Mouse (Mus musculus) G1E (cell line): ENCODE measurements around the gene Plbd2. TPM values are rescaled to one million over a fixed set of nuclear protein-coding genes. Genes with fewer than 3 reads are reported as not detected.

Experiments
- ATAC-seq: 2 replicates; pipeline ENCODE4 v1.8.0; 2016; ENCODE audit warnings: mild to moderate bottlenecking; ENCODE audit not compliant: insufficient number of reproducible peaks, poor library complexity, low FRiP score, severe bottlenecking; ENCODE audit errors: extremely low read depth
- DNase-seq: peaks from one replicate; pipeline ENCODE4 v3.0.0; 2012; ENCODE audit warnings: low spot score
- H3K27me3 ChIP-seq: 2 replicates; pipeline ENCODE4 v1.6.1; 2012; ENCODE audit warnings: mild to moderate bottlenecking, low read length, inconsistent platforms; ENCODE audit not compliant: insufficient read depth
- H3K36me3 ChIP-seq: replicated peaks from 2 replicates; pipeline ENCODE3; 2012; ENCODE audit warnings: mild to moderate bottlenecking, inconsistent platforms
- H3K4me1 ChIP-seq: 2 replicates; pipeline ENCODE4 v1.6.1; 2012; ENCODE audit warnings: low read depth, low read length, inconsistent platforms, mixed read lengths; ENCODE audit not compliant: insufficient read depth
- H3K4me3 ChIP-seq: 2 replicates; pipeline ENCODE4 v1.5.1; 2012; ENCODE audit warnings: low read depth, mild to moderate bottlenecking, inconsistent platforms, low read length, moderate library complexity, mixed read lengths
- H3K9me3 ChIP-seq: replicated peaks from 2 replicates; pipeline ENCODE4 v1.6.1; 2012; ENCODE audit warnings: inconsistent platforms
- CTCF ChIP-seq: IDR thresholded peaks from 2 replicates; pipeline ENCODE4 v1.5.1; 2012; ENCODE audit warnings: low read depth, low read length, inconsistent platforms, mixed read lengths
- GATA1 ChIP-seq: IDR thresholded peaks from 2 replicates; pipeline ENCODE4 v1.6.1; 2012; ENCODE audit warnings: borderline replicate concordance, low read length, inconsistent platforms, mixed read lengths
- GATA2 ChIP-seq: IDR thresholded peaks from 2 replicates; pipeline ENCODE4 v1.6.1; 2012; ENCODE audit warnings: low read depth, low read length, inconsistent platforms, borderline replicate concordance
- POLR2AphosphoS5 ChIP-seq: IDR thresholded peaks from 2 replicates; pipeline ENCODE4 v1.6.1; 2012; ENCODE audit warnings: low read depth, low read length, inconsistent platforms; ENCODE audit not compliant: insufficient replicate concordance
- TAL1 ChIP-seq: conservative IDR thresholded peaks from 2 replicates; pipeline ENCODE4 v1.6.1; 2012; ENCODE audit warnings: low read depth, low read length, inconsistent platforms, mixed read lengths
- polyA plus RNA-seq: library from polyadenylated mRNA; stranded (reverse); fragments of >175 nt; gene quantifications from 2 replicates; pipeline ENCODE4 v1.2.3, GENCODE M21; 2012
- total RNA-seq, 2 experiments: library from RNA; stranded (forward) in 1 of 2; stranded (reverse) in 1 of 2; fragments of 200-1000 nt in 1 of 2; fragments of >200 nt in 1 of 2; fragmentation: Nextera tagmentation in 1 of 2; gene quantifications; 2 replicates each; pipeline ENCODE4 v1.2.3; 2014 to 2017

Gene Plbd2
- total and polyA plus RNA-seq, 3 experiments: 8.7 to 26.1 (median 13.2) TPM

GRCm38 (mm10) chr5:120475861-120476260 lies 27.6 kb downstream of the Plbd2 start:
- Histone ChIP-seq H3K36me3 (no peaks in the 10 kb centered on the region), H3K9me3 (no peaks in the 10 kb centered on the region), H3K4me3 (no peak overlapping the region), H3K27me3 (peaks cover 35% of the 10 kb centered on the region), H3K4me1 (no peaks in the 10 kb centered on the region)
- TF ChIP-seq POLR2AphosphoS5 (no peak), CTCF (no peak), GATA1 (no peak), GATA2 (no peak), TAL1 (no peak)
- no peak for DNase-seq
- ATAC-seq: no peak

- no peaks in the 10 kb centered on the region for H3K4me1 ChIP-seq
- ATAC-seq: no peak
- TF ChIP-seq GATA2 (no peak), TAL1 (no peak), POLR2AphosphoS5 (no peak), CTCF (no peak), GATA1 (no peak)
- no peaks in the 10 kb centered on the region for H3K36me3 ChIP-seq
- H3K9me3 ChIP-seq: no peaks in the 10 kb centered on the region
- no peak for DNase-seq
- H3K4me3 ChIP-seq: no peak overlapping the region
- H3K27me3 ChIP-seq: peaks cover 33% of the 10 kb centered on the region
These were observed 30.1 kb downstream of the Plbd2 start for GRCm38 (mm10) chr5:120473361-120473760.

- DNase-seq (no peak), ATAC-seq (no peak)
- Histone ChIP-seq H3K36me3 (no peaks in the 10 kb centered on the region), H3K9me3 (no peaks in the 10 kb centered on the region), H3K4me1 (no peaks in the 10 kb centered on the region), H3K4me3 (no peak within 1 kb of the TSS), H3K27me3 (peaks cover 31% of the 10 kb centered on the region)
- no peak for TF ChIP-seq GATA2
- TF ChIP-seq CTCF: no peak
- TF ChIP-seq POLR2AphosphoS5: no peak
These were observed 30.7 kb downstream of the Plbd2 start, which contains the start of gene Sdsl for GRCm38 (mm10) chr5:120472770-120473169. Gene Sdsl (minus strand): TSS chr5:120472810.

DNA sequence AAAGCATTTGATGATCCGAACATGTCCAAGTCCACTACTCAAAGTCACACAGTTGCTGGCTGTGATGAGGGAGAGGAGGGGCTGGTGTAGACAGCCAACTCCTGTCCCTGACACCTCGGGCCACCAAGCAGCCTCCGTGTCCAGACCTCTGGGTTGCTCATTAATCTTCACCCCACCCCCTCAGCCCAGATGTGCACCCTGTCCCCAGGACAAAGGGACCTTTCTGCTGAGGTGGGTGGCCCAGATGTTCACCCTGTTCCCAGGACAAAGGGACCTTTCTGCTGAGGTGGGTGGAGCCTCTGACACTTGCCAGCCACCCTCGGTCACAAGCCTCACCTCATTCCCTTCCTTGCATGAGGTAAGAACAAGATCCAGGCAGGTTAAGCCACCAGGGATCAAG lies 31.9 kb downstream of the Plbd2 start:
- Histone ChIP-seq H3K4me3 (no peak overlapping the region), H3K4me1 (0 out of 2 replicates have a peak, but pooled peaks cover 2% of the 10 kb centered on the region), H3K27me3 (peaks cover 28% of the 10 kb centered on the region), H3K36me3 (no peaks in the 10 kb centered on the region), H3K9me3 (no peaks in the 10 kb centered on the region)
- ATAC-seq: no peak
- TF ChIP-seq GATA2 (no peak), GATA1 (no peak), CTCF (no peak), TAL1 (no peak), POLR2AphosphoS5 (no peak)
- DNase-seq: no peak

DNA sequence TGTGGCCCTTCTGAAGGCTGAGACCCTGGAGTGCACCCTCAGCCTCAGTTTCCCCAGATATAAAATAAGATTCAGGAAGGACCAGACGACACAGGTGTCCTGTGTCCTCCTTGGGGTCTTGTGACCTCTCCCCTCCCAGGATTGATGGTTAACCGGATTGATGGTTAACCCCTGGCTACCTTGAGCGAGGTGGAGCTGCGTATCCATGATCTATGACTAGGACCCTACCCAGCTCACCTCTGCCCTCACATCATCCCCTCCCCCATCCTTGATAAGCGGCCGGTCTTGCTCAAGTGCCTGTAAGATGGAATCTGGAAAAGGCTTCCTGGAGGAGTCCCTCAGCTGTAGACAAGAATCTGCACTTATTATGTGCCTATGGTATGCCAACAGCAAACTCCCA lies 34.6 kb downstream of the Plbd2 start:
- Histone ChIP-seq H3K27me3 (peaks cover 16% of the 10 kb centered on the region), H3K4me3 (no peak overlapping the region), H3K9me3 (peaks cover 3% of the 10 kb centered on the region; the same call in 1 of the 2 replicates), H3K4me1 (0 out of 2 replicates have a peak, but pooled peaks cover 2% of the 10 kb centered on the region), H3K36me3 (no peaks in the 10 kb centered on the region)
- TF ChIP-seq CTCF (no peak), GATA1 (no peak), POLR2AphosphoS5 (no peak)
- DNase-seq (no peak), ATAC-seq (no peak)

DNA sequence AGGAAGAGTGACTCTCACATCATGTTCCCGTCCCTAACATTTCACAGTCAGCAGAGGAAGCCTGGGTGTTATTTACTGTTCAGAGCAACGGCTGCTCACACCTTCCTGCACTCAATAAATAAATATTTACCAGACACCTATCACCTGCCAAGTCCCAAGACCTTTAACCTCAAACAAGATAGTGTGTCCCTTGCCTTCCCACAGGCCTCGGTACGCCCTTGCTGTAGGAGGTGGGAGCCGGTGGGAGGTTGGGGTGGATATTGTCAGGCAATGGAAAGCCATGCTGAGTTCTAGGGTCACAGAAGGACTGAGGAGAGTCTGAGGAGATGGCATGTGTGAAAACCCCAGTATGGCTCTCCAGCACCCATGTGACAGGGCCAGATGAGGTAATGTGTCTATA lies 35.1 kb downstream of the Plbd2 start:
- Histone ChIP-seq H3K27me3 (peaks cover 12% of the 10 kb centered on the region), H3K4me3 (no peak overlapping the region)
- ATAC-seq: no peak

GRCm38 (mm10) chr5:120467026-120467425 lies 36.4 kb downstream of the Plbd2 start:
- peaks cover 3% of the 10 kb centered on the region; the same call in 1 of the 2 replicates for H3K9me3 ChIP-seq
- no peaks in the 10 kb centered on the region for H3K36me3 ChIP-seq
- no peak for ATAC-seq
- DNase-seq: no peak
- TF ChIP-seq TAL1: no peak
- no peak for TF ChIP-seq POLR2AphosphoS5
- TF ChIP-seq GATA2: no peak
- H3K27me3 ChIP-seq: peaks cover 7% of the 10 kb centered on the region
- 0 out of 2 replicates have a peak, but pooled peaks cover 2% of the 10 kb centered on the region for H3K4me1 ChIP-seq
- no peak overlapping the region; the same call in 1 of the 2 replicates for H3K4me3 ChIP-seq

More for the DNA sequence above, 35.1 kb downstream of the Plbd2 start:
- TF ChIP-seq TAL1: no peak
- TF ChIP-seq POLR2AphosphoS5: no peak
- TF ChIP-seq GATA2: no peak
- TF ChIP-seq CTCF: no peak
- no peak for TF ChIP-seq GATA1
- Histone ChIP-seq H3K4me1 (0 out of 2 replicates have a peak, but pooled peaks cover 2% of the 10 kb centered on the region), H3K9me3 (peaks cover 3% of the 10 kb centered on the region; the same call in 1 of the 2 replicates), H3K36me3 (no peaks in the 10 kb centered on the region)
- no peak for DNase-seq
